In genomic region chr4:34407181-34407580, GRCm38 (mm10) we compare ENCODE assay signal across 19 mouse cellular contexts.
DNase-seq lines count a peak whose midpoint lies in the region; ATAC-seq lines count a peak whose summit lies in the region.
"Had no signal": no experiment of that assay in that cellular context is flagged by ENCODE, and none has a peak within 500 bp of the region (broad histone marks: within the 10 kb centered on the region; RNA-seq: fewer than 3 reads in every experiment).

No protein-coding gene starts in this region.

- no peak overlapping the region for H3K27ac ChIP-seq in heart, embryonic 11.5 days (ENCODE audit: low read depth, low read length)
- H3K27ac ChIP-seq: embryonic facial prominence, embryonic 12.5 days; forebrain, embryonic 13.5 days; heart, adult 2 months; hindbrain, embryonic 10.5 days; hindbrain, embryonic 14.5 days; intestine, embryonic 15.5 days; kidney, postnatal 0 days had no signal

- no peaks in the 10 kb centered on the region for H3K27me3 ChIP-seq in heart, embryonic 11.5 days (ENCODE audit: control insufficient read depth, insufficient read depth, low read length)
- H3K27me3 ChIP-seq: embryonic facial prominence, embryonic 12.5 days; forebrain, embryonic 13.5 days; intestine, embryonic 15.5 days had no signal

- no peak overlapping the region for H3K4me3 ChIP-seq in heart, embryonic 11.5 days (ENCODE audit: low read depth, low read length)
- H3K4me3 ChIP-seq: embryonic facial prominence, embryonic 12.5 days; forebrain, embryonic 13.5 days; heart, adult 2 months; hindbrain, embryonic 10.5 days; intestine, embryonic 15.5 days had no signal

- peak; percentile 20 for DNase-seq in gastrocnemius, postnatal 25 days
- no peak for DNase-seq in gastrocnemius, postnatal 36 days
- peak; percentile 23 to 28 for DNase-seq in heart, adult 9 months (ENCODE audit: low spot score in 2 of 2)
- DNase-seq in fibroblast of lung, adult 2 months (ENCODE audit: low read depth): peak; percentile 4
- peak; percentile 6 to 33 for DNase-seq in heart, postnatal 10 days
- DNase-seq: adrenal gland, adult 2 months; adrenal gland, postnatal 25 days; cerebellum, adult 18-20 months; forebrain, postnatal 0 days; kidney, adult 9 months had no signal

- 79% methylated on average over 3 of the region's 3 CpGs for WGBS in heart, embryonic 11.5 days (ENCODE audit: insufficient replicate concordance)

- no peak overlapping the region for H3K4me2 ChIP-seq in heart, embryonic 11.5 days
- H3K4me2 ChIP-seq: embryonic facial prominence, embryonic 12.5 days; forebrain, embryonic 13.5 days; hindbrain, embryonic 14.5 days; intestine, embryonic 15.5 days had no signal

- no peaks in the 10 kb centered on the region for H3K36me3 ChIP-seq in heart, embryonic 11.5 days (ENCODE audit: control insufficient read depth, insufficient read depth, low read length)
- H3K36me3 ChIP-seq: embryonic facial prominence, embryonic 12.5 days; hindbrain, embryonic 10.5 days; intestine, embryonic 15.5 days had no signal

- H3K9ac ChIP-seq in heart, embryonic 11.5 days (ENCODE audit: low read depth, low read length): no peak overlapping the region
- H3K9ac ChIP-seq: embryonic facial prominence, embryonic 12.5 days; forebrain, embryonic 13.5 days; forebrain, postnatal 0 days; hindbrain, embryonic 14.5 days; intestine, embryonic 15.5 days had no signal

- no peaks in the 10 kb centered on the region for H3K4me1 ChIP-seq in heart, embryonic 11.5 days (ENCODE audit: control insufficient read depth, insufficient read depth, low read length)
- H3K4me1 ChIP-seq: embryonic facial prominence, embryonic 12.5 days; forebrain, embryonic 13.5 days; hindbrain, embryonic 10.5 days; intestine, embryonic 15.5 days had no signal

- intact Hi-C loops in gastrocnemius, postnatal 36 days (cut with DNase I): no loop called here
- intact Hi-C loops in heart, postnatal 10 days (cut with DNase I): no loop called here

- ATAC-seq in heart, embryonic 11.5 days (replicated peaks; ENCODE audit: insufficient number of reproducible peaks, low FRiP score, low TSS enrichment): no peak
- no peak for ATAC-seq in megakaryocyte-erythroid progenitor cell, adult 5-6 weeks (replicated peaks; ENCODE audit: low FRiP score, low TSS enrichment, poor library complexity, severe bottlenecking)
- ATAC-seq: forebrain, embryonic 13.5 days; forebrain, postnatal 0 days; intestine, embryonic 15.5 days had no signal

- no peaks in the 10 kb centered on the region for H3K9me3 ChIP-seq in heart, embryonic 11.5 days (replicated peaks; ENCODE audit: control insufficient read depth, low read length)
- H3K9me3 ChIP-seq: embryonic facial prominence, embryonic 12.5 days; forebrain, embryonic 13.5 days; hindbrain, embryonic 10.5 days; intestine, embryonic 15.5 days had no signal

Comparison
In these comparisons a context has a peak if more than half of its experiments do, and no peak if none do; other contexts are left out.
1. DNase-seq: peak in gastrocnemius, postnatal 25 days (single experiment), heart, adult 9 months (2 of 2), fibroblast of lung, adult 2 months (single experiment) and heart, postnatal 10 days (2 of 2); none in gastrocnemius, postnatal 36 days (0 of 2).